Mouse (Mus musculus) lung, adult 2 months (tissue): ENCODE measurements around the gene Vwce. TPM values are rescaled to one million over a fixed set of nuclear protein-coding genes. Genes with fewer than 3 reads are reported as not detected.

Source experiments
- DNase-seq: peaks from one replicate; pipeline ENCODE4 v3.0.0; 2022
- H3K4me1 ChIP-seq: fragments of 200-500 bp; 2 replicates; pipeline ENCODE4 v1.6.1; 2011; ENCODE audit warnings: low read length; ENCODE audit not compliant: control insufficient read depth, insufficient read depth
- H3K4me3 ChIP-seq: fragments of 200-500 bp; replicated peaks from 2 replicates; pipeline ENCODE3; 2011; ENCODE audit warnings: low read depth, mild to moderate bottlenecking, control low read depth, low read length; ENCODE audit errors: extremely low read depth
- CTCF ChIP-seq: fragments of 200-500 bp; IDR thresholded peaks from 2 replicates; pipeline ENCODE4 v1.5.1; 2011; ENCODE audit warnings: mild to moderate bottlenecking, low read length, control low read depth; ENCODE audit not compliant: insufficient read depth
- POLR2A ChIP-seq: fragments of 200-500 bp; IDR thresholded peaks from 2 replicates; pipeline ENCODE4 v1.6.1; 2011; ENCODE audit warnings: low read depth, mild to moderate bottlenecking, control low read depth, low read length, borderline replicate concordance; ENCODE audit errors: extremely low read depth
- WGBS: fragments of 180-500 bp; shearing (Covaris S2); methylation state at CpG from one replicate; pipeline ENCODE4 v1.1.7; 2018; 5-methylcytosine and 5-hydroxymethylcytosine counted together
- polyA plus RNA-seq: library from polyadenylated mRNA; depleted of rRNA; stranded (reverse); fragments of >200 nt; gene quantifications from 2 replicates; pipeline ENCODE4 v1.2.3, GENCODE M21; 2012; rRNA removed

Vwce gene
- polyA plus RNA-seq: 0.14 and 0.16 TPM in 2 replicates

DNA sequence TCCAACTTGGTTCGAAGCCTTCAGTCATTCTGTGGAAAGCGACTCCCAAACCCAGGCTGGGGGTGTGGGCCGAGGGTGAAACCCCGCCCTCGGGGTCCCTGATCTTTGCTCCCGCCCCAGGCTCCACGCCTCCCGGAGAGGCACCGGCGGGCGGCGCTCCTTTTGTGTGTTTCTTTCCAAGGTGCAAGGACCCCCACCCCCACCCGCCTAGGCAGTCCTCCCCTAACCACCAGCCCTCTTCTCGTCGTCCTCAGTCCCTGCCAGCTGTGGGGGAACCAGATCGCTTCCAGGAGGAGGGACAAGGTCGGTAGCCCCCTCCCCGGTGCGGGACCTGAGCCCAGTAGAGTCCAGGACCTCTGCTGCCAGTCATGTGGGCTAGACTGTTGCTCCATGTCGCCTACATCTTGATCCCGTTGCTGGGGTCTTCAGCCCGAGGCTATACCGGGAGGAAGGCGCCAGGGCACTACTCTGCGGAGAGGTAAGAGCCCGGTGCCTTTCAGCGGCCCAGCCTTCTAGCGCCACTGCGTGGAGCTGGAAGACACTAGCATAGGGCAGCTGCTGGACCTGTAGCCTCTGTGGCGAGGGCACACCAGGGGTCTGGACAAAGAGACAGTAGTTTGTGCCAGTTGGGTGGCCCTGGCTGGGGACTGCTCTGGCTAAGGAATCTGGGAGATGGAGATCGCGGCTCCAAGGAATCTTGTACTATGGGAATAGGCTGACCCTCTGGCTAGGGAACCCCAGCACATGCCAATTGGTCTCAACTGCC, at the start of gene Vwce:
Gene Vwce, plus strand, starts transcription at position 108 of the 766 bp plus-strand sequence.
- peak; percentile 21 for DNase-seq
- 3% methylated on average over 32 of the region's 32 CpGs for WGBS
- H3K4me3 ChIP-seq: peak within 1 kb of the TSS; percentile 38
- TF ChIP-seq POLR2A (no peak), CTCF (no peak)
- H3K4me1 ChIP-seq: peaks cover 5% of the 10 kb centered on the region

DNA sequence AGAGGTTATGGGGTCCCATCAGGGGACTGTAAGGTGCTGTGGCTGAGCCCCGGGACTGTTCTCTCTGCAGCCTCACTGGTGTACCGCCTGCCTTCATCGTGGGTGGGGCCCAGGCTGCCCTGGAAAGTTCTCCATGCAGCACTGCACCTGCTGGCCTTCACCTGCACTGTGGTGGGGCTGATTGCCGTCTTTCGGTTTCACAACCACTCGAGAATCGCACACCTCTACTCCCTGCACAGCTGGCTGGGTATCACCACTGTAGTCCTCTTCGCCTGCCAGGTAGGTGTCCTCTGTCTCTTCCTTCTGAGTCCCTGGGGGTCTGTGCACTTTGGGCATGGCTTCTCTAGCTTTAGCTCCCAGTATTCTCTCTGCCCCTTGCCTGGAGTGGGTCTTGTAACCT, 48.9 kb upstream of the Vwce start:
- Histone ChIP-seq H3K4me1 (no peaks in the 10 kb centered on the region), H3K4me3 (no peak overlapping the region)
- TF ChIP-seq POLR2A (no peak), CTCF (no peak)
- WGBS: 79% methylated on average over 8 of the region's 8 CpGs
- no peak for DNase-seq

GRCm38 (mm10) chr19:10587231-10587630, 46.8 kb upstream of the Vwce start:
- 84% methylated on average over 8 of the region's 8 CpGs for WGBS
- no peak for TF ChIP-seq CTCF
- H3K4me3 ChIP-seq: no peak overlapping the region
- DNase-seq: no peak
- no peaks in the 10 kb centered on the region for H3K4me1 ChIP-seq

- no peak for TF ChIP-seq POLR2A
- no peak for TF ChIP-seq CTCF
- 65% methylated on average over 5 of the region's 5 CpGs for WGBS
- no peak for DNase-seq
These were observed 44.7 kb upstream of the Vwce start for GRCm38 (mm10) chr19:10589127-10589857.

DNA sequence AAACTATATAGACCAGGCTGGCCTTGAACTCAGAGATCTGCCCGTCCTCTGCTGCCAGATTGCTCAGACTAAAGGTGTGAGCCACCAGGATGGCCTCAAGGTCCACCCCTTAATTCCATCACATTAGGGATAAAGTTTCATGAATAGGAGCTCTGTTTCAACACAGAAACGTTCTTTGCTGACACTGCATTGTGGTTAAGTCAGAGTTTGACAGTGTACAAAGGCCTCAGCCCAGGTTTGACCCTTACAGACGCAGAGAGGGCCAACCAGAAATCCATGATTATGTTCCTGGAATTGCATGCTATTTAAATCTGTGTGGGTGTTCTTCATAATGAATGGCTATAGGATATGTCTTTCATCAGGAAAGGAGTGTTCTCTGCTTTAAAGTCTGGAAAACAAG, 43.7 kb upstream of the Vwce start:
- no peaks in the 10 kb centered on the region for H3K4me1 ChIP-seq
- 67% methylated on average over 3 of the region's 3 CpGs for WGBS
- TF ChIP-seq CTCF (no peak), POLR2A (no peak)
- DNase-seq: no peak
- no peak overlapping the region for H3K4me3 ChIP-seq

More at GRCm38 (mm10) chr19:10589127-10589857, 44.7 kb upstream of the Vwce start:
- no peak overlapping the region for H3K4me3 ChIP-seq
- no peaks in the 10 kb centered on the region for H3K4me1 ChIP-seq

- 95% methylated on average over 6 of the region's 6 CpGs for WGBS
- DNase-seq: no peak
- Histone ChIP-seq H3K4me1 (no peaks in the 10 kb centered on the region), H3K4me3 (no peak overlapping the region)
- TF ChIP-seq POLR2A (no peak), CTCF (no peak)
These were observed 42.2 kb upstream of the Vwce start for GRCm38 (mm10) chr19:10591659-10592377.

DNA sequence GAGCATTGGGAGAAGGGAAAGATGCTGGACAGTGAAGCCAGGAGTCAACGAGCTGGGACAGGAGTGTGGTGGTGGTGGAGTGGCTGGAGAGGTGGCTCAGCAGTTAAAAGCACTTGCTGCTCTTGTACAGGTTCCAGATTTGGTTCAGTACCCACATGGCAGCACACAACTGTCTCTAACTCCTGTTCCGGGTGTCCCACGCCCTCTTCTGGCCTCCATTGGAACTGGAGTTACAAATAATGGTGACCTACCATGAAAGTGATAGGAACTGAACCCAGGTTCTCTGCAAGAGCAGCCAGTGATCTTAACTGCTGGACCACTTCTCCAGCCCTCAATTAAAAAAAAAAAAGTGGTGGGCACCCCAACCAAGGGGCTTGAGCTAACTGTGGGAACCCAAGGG, 35.8 kb upstream of the Vwce start:
- WGBS: 36% methylated on average over 3 of the region's 3 CpGs
- Histone ChIP-seq H3K4me1 (peaks cover 7% of the 10 kb centered on the region; the same call in 1 of the 2 replicates), H3K4me3 (no peak overlapping the region)
- DNase-seq: no peak
- TF ChIP-seq POLR2A (no peak), CTCF (0 out of 2 replicates have a peak, but pooled peaks have one; percentile 16)

DNA sequence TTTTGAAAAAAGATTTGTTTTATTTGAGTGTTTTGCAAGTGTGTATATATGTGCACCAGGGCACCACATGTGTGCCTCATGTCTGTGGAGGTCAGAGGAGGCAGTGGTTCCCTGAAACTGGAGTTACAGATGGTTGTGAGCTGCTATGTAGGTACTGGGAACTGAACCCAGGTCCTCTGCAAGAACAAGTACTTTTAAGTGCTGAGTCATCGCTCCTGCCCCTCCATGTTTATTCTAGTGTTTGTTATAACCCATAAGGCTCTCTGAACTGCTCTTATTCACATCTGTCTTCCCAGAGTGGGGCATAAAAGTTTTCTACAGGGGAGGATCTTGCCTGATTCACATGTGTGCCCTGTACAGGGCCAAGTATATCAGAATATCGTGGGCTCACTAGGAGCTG, 34.4 kb upstream of the Vwce start:
- no peak for DNase-seq
- TF ChIP-seq CTCF (no peak), POLR2A (no peak)
- Histone ChIP-seq H3K4me1 (peaks cover 8% of the 10 kb centered on the region), H3K4me3 (no peak overlapping the region)
- WGBS: 87% methylated on average over 2 of the region's 2 CpGs

DNA sequence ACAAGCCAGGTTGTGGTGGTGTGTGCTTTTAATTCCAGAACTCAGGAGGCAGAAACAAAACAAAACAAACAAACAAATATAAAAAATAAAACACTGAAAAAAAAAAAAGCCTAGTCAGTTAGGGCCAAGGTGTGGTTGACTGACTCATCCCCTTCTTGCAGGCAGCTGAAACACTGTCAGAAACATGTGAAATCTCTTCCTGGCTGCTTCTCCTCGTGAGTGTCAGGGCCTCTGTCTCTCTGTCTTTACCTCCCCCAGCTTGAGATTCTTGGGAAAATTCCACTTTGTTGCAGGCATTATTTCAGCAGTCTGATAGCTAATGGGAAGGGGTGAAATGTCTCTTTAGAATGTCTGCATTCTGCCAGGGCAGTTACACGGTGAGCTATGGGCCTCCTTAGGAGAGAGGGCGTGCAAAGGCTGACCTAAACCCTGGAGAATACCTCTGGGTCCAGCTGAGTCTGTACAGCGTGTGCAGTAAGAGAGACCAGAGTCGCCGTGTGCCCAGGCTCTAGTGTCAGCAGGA, 31.7 kb upstream of the Vwce start:
- no peak for DNase-seq
- Histone ChIP-seq H3K4me1 (peaks cover 10% of the 10 kb centered on the region), H3K4me3 (peak overlapping the region; percentile 51)
- TF ChIP-seq POLR2A (no peak), CTCF (no peak)
- WGBS: 3% methylated on average over 6 of the region's 6 CpGs
